Mouse (Mus musculus): Measurements from ENCODE around the gene Cnnm1. TPM values are rescaled to one million over a fixed set of nuclear protein-coding genes. Genes with fewer than 3 reads are reported as not detected.

The Cnnm1 gene
- total and polyA plus RNA-seq, 3 experiments, result 2.8 to 14.5 (median 2.8) TPM

- no peaks in the 10 kb centered on the region for H3K4me1 ChIP-seq (ENCODE audit: insufficient read depth, low read depth, low read length)
- no peaks in the 10 kb centered on the region for H3K9me3 ChIP-seq (replicated peaks)
- ATAC-seq (ENCODE audit: extremely low read depth, insufficient number of reproducible peaks, low FRiP score, poor library complexity, severe bottlenecking), result no peak
- no peak overlapping the region for H3K4me3 ChIP-seq (ENCODE audit: low read depth, low read length)
- peaks cover 17% of the 10 kb centered on the region for H3K27me3 ChIP-seq (ENCODE audit: insufficient read depth, low read length)
- TF ChIP-seq GATA2 (IDR thresholded peaks at IDR 0.05; ENCODE audit: borderline replicate concordance, low read depth, low read length) (no peak), CTCF (IDR thresholded peaks at IDR 0.05; ENCODE audit: low read depth, low read length) (no peak), GATA1 (IDR thresholded peaks at IDR 0.05; ENCODE audit: borderline replicate concordance, low read length) (no peak), POLR2AphosphoS5 (IDR thresholded peaks at IDR 0.05; ENCODE audit: insufficient replicate concordance, low read depth, low read length) (no peak), TAL1 (conservative IDR thresholded peaks at IDR 0.05; ENCODE audit: low read depth, low read length) (no peak)
- no peak for DNase-seq (ENCODE audit: low spot score)
- no peaks in the 10 kb centered on the region for H3K36me3 ChIP-seq (replicated peaks)
These were observed 12.6 kb upstream of the Cnnm1 start for GRCm38 (mm10) chr19:43427446-43428224.

DNA sequence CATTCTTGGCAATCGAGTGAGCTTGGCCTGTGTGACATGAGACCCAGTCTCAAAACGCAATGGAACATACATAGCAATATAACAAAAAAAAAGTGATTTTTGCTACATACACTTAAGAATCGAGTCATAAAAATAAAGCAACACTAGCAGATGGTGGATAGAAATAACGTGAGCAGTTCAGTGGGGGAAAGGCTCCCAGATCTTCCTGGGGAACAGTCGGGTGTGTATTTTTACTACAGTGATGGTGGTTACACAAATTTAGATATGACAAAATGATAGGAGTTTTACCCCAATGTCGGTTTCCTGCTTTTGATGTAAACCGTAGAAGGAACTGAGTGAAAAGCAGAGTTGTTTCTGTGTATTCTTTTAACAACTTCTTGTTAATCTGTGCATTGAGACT is 990 bp upstream of the Cnnm1 start:
- Histone ChIP-seq H3K9me3 (replicated peaks) (peaks cover 3% of the 10 kb centered on the region), H3K27me3 (ENCODE audit: insufficient read depth, low read length) (peaks cover 5% of the 10 kb centered on the region; the same call in 1 of the 2 replicates), H3K4me1 (ENCODE audit: insufficient read depth, low read depth, low read length) (peaks cover 59% of the 10 kb centered on the region), H3K36me3 (replicated peaks) (peaks cover 27% of the 10 kb centered on the region), H3K4me3 (ENCODE audit: low read depth, low read length) (no peak overlapping the region)
- no peak for DNase-seq (ENCODE audit: low spot score)
- ATAC-seq (ENCODE audit: extremely low read depth, insufficient number of reproducible peaks, low FRiP score, poor library complexity, severe bottlenecking), result no peak
- TF ChIP-seq GATA1 (IDR thresholded peaks at IDR 0.05; ENCODE audit: borderline replicate concordance, low read length) (no peak), CTCF (IDR thresholded peaks at IDR 0.05; ENCODE audit: low read depth, low read length) (no peak), POLR2AphosphoS5 (IDR thresholded peaks at IDR 0.05; ENCODE audit: insufficient replicate concordance, low read depth, low read length) (no peak)

DNA sequence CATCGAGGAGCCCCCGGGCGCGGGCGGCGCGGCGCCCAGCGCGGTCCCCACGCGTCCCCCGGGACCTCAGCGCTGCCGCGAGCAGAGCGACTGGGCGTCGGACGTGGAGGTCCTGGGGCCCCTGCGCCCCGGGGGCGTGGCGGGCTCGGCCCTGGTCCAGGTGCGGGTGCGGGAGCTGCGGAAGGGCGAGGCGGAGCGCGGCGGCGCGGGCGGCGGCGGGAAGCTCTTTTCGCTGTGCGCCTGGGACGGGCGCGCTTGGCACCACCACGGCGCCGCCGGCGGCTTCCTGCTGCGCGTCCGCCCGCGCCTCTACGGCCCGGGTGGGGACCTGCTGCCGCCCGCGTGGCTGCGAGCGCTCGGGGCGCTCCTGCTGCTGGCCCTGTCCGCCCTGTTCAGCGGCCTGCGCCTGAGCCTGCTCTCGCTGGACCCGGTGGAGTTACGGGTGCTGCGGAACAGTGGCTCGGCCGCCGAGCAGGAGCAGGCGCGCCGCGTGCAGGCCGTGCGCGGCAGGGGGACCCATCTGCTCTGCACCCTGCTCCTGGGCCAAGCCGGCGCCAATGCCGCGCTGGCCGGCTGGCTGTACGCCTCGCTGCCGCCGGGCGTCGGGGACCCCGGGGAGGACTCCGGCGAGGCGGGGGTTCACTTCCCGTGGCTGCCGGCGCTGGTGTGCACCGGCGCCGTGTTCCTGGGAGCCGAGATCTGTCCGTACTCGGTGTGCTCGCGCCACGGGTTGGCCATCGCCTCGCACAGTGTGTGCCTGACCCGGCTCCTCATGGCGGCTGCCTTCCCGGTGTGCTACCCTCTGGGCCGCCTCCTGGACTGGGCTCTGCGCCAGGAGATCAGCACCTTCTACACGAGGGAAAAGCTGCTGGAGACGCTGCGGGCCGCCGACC is 778 bp downstream of the Cnnm1 start:
- Histone ChIP-seq H3K4me3 (ENCODE audit: low read depth, low read length) (peak overlapping the region; percentile 90), H3K9me3 (replicated peaks) (peaks cover 3% of the 10 kb centered on the region), H3K36me3 (replicated peaks) (peaks cover 36% of the 10 kb centered on the region), H3K4me1 (ENCODE audit: insufficient read depth, low read depth, low read length) (peaks cover 60% of the 10 kb centered on the region), H3K27me3 (ENCODE audit: insufficient read depth, low read length) (peaks cover 5% of the 10 kb centered on the region; the same call in 1 of the 2 replicates)
- DNase-seq (ENCODE audit: low spot score), result peak; percentile 63
- TF ChIP-seq TAL1 (conservative IDR thresholded peaks at IDR 0.05; ENCODE audit: low read depth, low read length), result no peak
- TF ChIP-seq GATA2 (IDR thresholded peaks at IDR 0.05; ENCODE audit: borderline replicate concordance, low read depth, low read length), result no peak
- TF ChIP-seq CTCF (IDR thresholded peaks at IDR 0.05; ENCODE audit: low read depth, low read length), result no peak
- TF ChIP-seq POLR2AphosphoS5 (IDR thresholded peaks at IDR 0.05; ENCODE audit: insufficient replicate concordance, low read depth, low read length), result no peak
- TF ChIP-seq GATA1 (IDR thresholded peaks at IDR 0.05; ENCODE audit: borderline replicate concordance, low read length), result no peak
- no peak; the same call in 1 of the 2 replicates for ATAC-seq (ENCODE audit: extremely low read depth, insufficient number of reproducible peaks, low FRiP score, poor library complexity, severe bottlenecking)

- Histone ChIP-seq H3K4me3 (ENCODE audit: low read depth, low read length) (peak overlapping the region; percentile 90), H3K27me3 (ENCODE audit: insufficient read depth, low read length) (peaks cover 5% of the 10 kb centered on the region; the same call in 1 of the 2 replicates)
These were observed 1.4 kb downstream of the Cnnm1 start for GRCm38 (mm10) chr19:43441661-43441990.

GRCm38 (mm10) chr19:43442269-43442668 is 2.0 kb downstream of the Cnnm1 start:
- peaks cover 3% of the 10 kb centered on the region for H3K9me3 ChIP-seq (replicated peaks)

More at GRCm38 (mm10) chr19:43441661-43441990, 1.4 kb downstream of the Cnnm1 start:
- peaks cover 3% of the 10 kb centered on the region for H3K9me3 ChIP-seq (replicated peaks)
- TF ChIP-seq GATA2 (IDR thresholded peaks at IDR 0.05; ENCODE audit: borderline replicate concordance, low read depth, low read length), result no peak
- no peak for TF ChIP-seq POLR2AphosphoS5 (IDR thresholded peaks at IDR 0.05; ENCODE audit: insufficient replicate concordance, low read depth, low read length)
- no peak for TF ChIP-seq CTCF (IDR thresholded peaks at IDR 0.05; ENCODE audit: low read depth, low read length)
- no peak for TF ChIP-seq GATA1 (IDR thresholded peaks at IDR 0.05; ENCODE audit: borderline replicate concordance, low read length)
- TF ChIP-seq TAL1 (conservative IDR thresholded peaks at IDR 0.05; ENCODE audit: low read depth, low read length), result no peak
- no peak for ATAC-seq (ENCODE audit: extremely low read depth, insufficient number of reproducible peaks, low FRiP score, poor library complexity, severe bottlenecking)
- DNase-seq (ENCODE audit: low spot score), result no peak
- H3K36me3 ChIP-seq (replicated peaks), result peaks cover 41% of the 10 kb centered on the region
- H3K4me1 ChIP-seq (ENCODE audit: insufficient read depth, low read depth, low read length), result peaks cover 64% of the 10 kb centered on the region

DNA sequence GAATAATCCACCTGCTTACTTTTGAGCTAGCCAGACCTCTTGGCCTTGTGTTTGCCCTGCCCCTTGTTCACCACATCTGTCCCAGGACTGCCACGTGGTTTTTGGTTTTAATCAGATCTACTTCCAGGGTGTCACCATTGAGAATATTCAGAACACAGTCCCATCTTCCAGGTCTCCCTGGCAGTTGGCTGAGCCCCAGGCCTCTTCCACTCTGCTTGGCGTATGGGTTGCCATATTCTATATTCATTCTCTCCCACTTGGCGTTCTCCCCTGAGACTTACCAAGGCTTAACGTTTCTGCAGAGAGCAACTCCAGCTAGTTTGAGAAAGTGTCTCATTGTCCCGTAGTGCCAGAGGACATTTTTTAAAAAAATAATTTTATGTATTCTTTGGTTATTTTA is 2.7 kb downstream of the Cnnm1 start:
- Histone ChIP-seq H3K36me3 (replicated peaks) (peaks cover 54% of the 10 kb centered on the region), H3K9me3 (replicated peaks) (peaks cover 3% of the 10 kb centered on the region), H3K4me1 (ENCODE audit: insufficient read depth, low read depth, low read length) (peaks cover 72% of the 10 kb centered on the region), H3K4me3 (ENCODE audit: low read depth, low read length) (peak overlapping the region; percentile 23; the same call in 1 of the 2 replicates), H3K27me3 (ENCODE audit: insufficient read depth, low read length) (peaks cover 5% of the 10 kb centered on the region; the same call in 1 of the 2 replicates)
- DNase-seq (ENCODE audit: low spot score) (no peak), ATAC-seq (ENCODE audit: extremely low read depth, insufficient number of reproducible peaks, low FRiP score, poor library complexity, severe bottlenecking) (no peak)
- TF ChIP-seq GATA2 (IDR thresholded peaks at IDR 0.05; ENCODE audit: borderline replicate concordance, low read depth, low read length) (no peak), CTCF (IDR thresholded peaks at IDR 0.05; ENCODE audit: low read depth, low read length) (no peak), POLR2AphosphoS5 (IDR thresholded peaks at IDR 0.05; ENCODE audit: insufficient replicate concordance, low read depth, low read length) (no peak), TAL1 (conservative IDR thresholded peaks at IDR 0.05; ENCODE audit: low read depth, low read length) (no peak), GATA1 (IDR thresholded peaks at IDR 0.05; ENCODE audit: borderline replicate concordance, low read length) (no peak)

More at GRCm38 (mm10) chr19:43442269-43442668, 2.0 kb downstream of the Cnnm1 start:
- H3K4me3 ChIP-seq (ENCODE audit: low read depth, low read length), result peak overlapping the region; percentile 90
- TF ChIP-seq GATA2 (IDR thresholded peaks at IDR 0.05; ENCODE audit: borderline replicate concordance, low read depth, low read length), result no peak
- peaks cover 48% of the 10 kb centered on the region for H3K36me3 ChIP-seq (replicated peaks)
- H3K27me3 ChIP-seq (ENCODE audit: insufficient read depth, low read length), result peaks cover 5% of the 10 kb centered on the region; the same call in 1 of the 2 replicates
- H3K4me1 ChIP-seq (ENCODE audit: insufficient read depth, low read depth, low read length), result peaks cover 66% of the 10 kb centered on the region
- ATAC-seq (ENCODE audit: extremely low read depth, insufficient number of reproducible peaks, low FRiP score, poor library complexity, severe bottlenecking) (no peak), DNase-seq (ENCODE audit: low spot score) (no peak)

Data from G1E (cell line).